In the genomic region with DNA sequence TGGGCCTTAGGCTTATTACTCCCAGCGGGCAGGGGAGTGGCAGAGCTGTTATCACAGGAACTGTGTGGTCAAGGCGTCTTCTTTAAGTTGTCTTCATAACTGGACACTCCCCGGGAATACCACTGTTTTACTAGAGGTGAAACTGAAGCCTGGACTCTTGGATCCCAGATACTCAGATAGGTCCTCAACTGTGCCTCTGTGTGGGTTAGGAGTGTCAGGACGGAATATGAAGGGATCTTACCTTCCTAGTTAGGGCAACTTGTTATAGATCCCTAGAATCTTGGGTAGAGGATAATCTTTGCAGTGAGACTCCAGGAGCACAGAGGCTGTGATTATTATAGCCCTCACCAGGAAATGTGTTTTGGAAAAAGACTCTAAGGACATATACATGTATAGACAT, we compare ENCODE assay signal across 18 mouse cellular contexts. TPM values are rescaled to one million over a fixed set of nuclear protein-coding genes. Genes with fewer than 3 reads are reported as not detected.
"Had no signal": no experiment of that assay in that cellular context is flagged by ENCODE, and none has a peak within 500 bp of the region (broad histone marks: within the 10 kb centered on the region; RNA-seq: fewer than 3 reads in every experiment).

A gene (minus strand): TSS at position 101 of the 400 bp plus-strand sequence.

- H3K4me1 ChIP-seq: midbrain, embryonic 15.5 days had no signal

- H3K4me2 ChIP-seq: liver, embryonic 11.5 days; liver, embryonic 15.5 days; midbrain, embryonic 11.5 days; midbrain, embryonic 15.5 days had no signal

- H3K27ac ChIP-seq: kidney, postnatal 0 days; liver, embryonic 15.5 days; macrophage; midbrain, embryonic 15.5 days had no signal

- H3K36me3 ChIP-seq: liver, embryonic 15.5 days; midbrain, embryonic 15.5 days had no signal

- H3K27me3 ChIP-seq: midbrain, embryonic 15.5 days had no signal

- DNase-seq: kidney, adult 8-10 months; kidney, postnatal 36 days; lung, adult 2 months; lung, postnatal 10 days; right cerebral cortex, postnatal 14 days; thymus, adult 18-20 months; thymus, postnatal 14 days had no signal

- H3K9ac ChIP-seq: liver, embryonic 15.5 days; midbrain, embryonic 15.5 days had no signal

- H3K4me3 ChIP-seq: liver, embryonic 15.5 days; megakaryocyte, embryonic 14.5 days; midbrain, embryonic 15.5 days had no signal

- ATAC-seq: midbrain, embryonic 15.5 days had no signal

- H3K9me3 ChIP-seq: liver, embryonic 15.5 days; megakaryocyte, embryonic 14.5 days; midbrain, embryonic 15.5 days had no signal

RNA-seq across cellular contexts. Expression of the gene that starts here (rescaled TPM):
- total RNA-seq: layer of hippocampus, adult 18-20 months; left cerebral cortex, postnatal 14 days had no signal
- polyA plus RNA-seq: limb, embryonic 11.5 days; liver, embryonic 11.5 days; macrophage; midbrain, embryonic 11.5 days; neural tube, embryonic 14.5 days had no signal
